Comparison of ENCODE assay signal across 8 mouse cellular contexts in the genomic region with DNA sequence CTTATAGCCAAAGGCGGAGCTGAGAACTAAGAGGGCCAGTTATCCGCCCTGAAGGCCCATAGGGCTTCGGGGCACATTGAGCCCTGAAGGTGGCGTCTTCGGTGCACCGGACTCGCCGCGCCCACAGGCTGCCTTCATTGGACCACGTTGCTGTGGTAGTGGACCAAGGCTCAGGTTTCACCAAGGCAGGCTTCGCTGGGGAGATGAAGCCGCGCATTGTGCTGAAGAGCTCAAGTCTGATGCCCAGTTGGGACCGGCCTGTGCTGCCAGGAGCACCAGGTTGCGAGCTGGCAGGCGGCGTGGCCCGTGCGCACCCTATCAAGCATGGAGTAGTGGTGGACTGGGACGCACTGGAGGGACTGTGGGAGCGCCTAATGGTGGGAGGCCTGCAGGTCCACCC. TPM values are rescaled to one million over a fixed set of nuclear protein-coding genes. Genes with fewer than 3 reads are reported as not detected.
DNase-seq lines count a peak whose midpoint lies in the region; ATAC-seq lines count a peak whose summit lies in the region.

No protein-coding gene starts in this region.

- H3K27ac ChIP-seq in neural tube, embryonic 11.5 days (ENCODE audit: low read depth, low read length), result no peak overlapping the region
- H3K27ac ChIP-seq in liver, embryonic 12.5 days, result no peak overlapping the region

- peaks cover 13% of the 10 kb centered on the region; the same call in 1 of the 2 replicates for H3K27me3 ChIP-seq in neural tube, embryonic 11.5 days (ENCODE audit: control insufficient read depth, insufficient read depth, low read length)
- H3K27me3 ChIP-seq in liver, embryonic 12.5 days (replicated peaks), result peaks cover 48% of the 10 kb centered on the region

- no peak for ATAC-seq in neural tube, embryonic 11.5 days (ENCODE audit: insufficient read depth, low FRiP score, low TSS enrichment)
- ATAC-seq in liver, embryonic 12.5 days, result no peak

- no peak overlapping the region for H3K4me3 ChIP-seq in neural tube, embryonic 11.5 days (ENCODE audit: low read depth, low read length)
- H3K4me3 ChIP-seq in liver, embryonic 12.5 days, result peak overlapping the region; percentile 25

- peak overlapping the region; percentile 14; the same call in 1 of the 2 replicates for H3K4me2 ChIP-seq in neural tube, embryonic 11.5 days (ENCODE audit: low read depth)
- peak overlapping the region; percentile 62 for H3K4me2 ChIP-seq in liver, embryonic 12.5 days

- H3K4me1 ChIP-seq in neural tube, embryonic 11.5 days (ENCODE audit: control insufficient read depth, insufficient read depth, low read length), result peaks cover 9% of the 10 kb centered on the region
- H3K4me1 ChIP-seq in liver, embryonic 12.5 days, result peaks cover 30% of the 10 kb centered on the region

- no peak overlapping the region for H3K9ac ChIP-seq in neural tube, embryonic 11.5 days (ENCODE audit: low read length)
- 0 out of 2 replicates have a peak overlapping the region, but pooled peaks have one; percentile 13 for H3K9ac ChIP-seq in liver, embryonic 12.5 days

- DNase-seq in cerebellum, adult 11-12 months, result peak; percentile 63
- DNase-seq in cerebellum, adult 9-11 months, result no peak
- DNase-seq in neural tube, embryonic 11.5 days (ENCODE audit: low spot score), result no peak
- DNase-seq in neural tube, embryonic 10.5 days (ENCODE audit: extremely low spot score, low spot score), result no peak
- DNase-seq in B cell, adult 2 months, result no peak
- no peak for DNase-seq in left cerebral cortex, adult 9 months (ENCODE audit: low spot score in 2 of 2)
- no peak for DNase-seq in right cerebral cortex, postnatal 36 days (ENCODE audit: low spot score in 2 of 2)

- no peaks in the 10 kb centered on the region for H3K36me3 ChIP-seq in neural tube, embryonic 11.5 days (ENCODE audit: control insufficient read depth, insufficient read depth, low read length)
- no peaks in the 10 kb centered on the region for H3K36me3 ChIP-seq in liver, embryonic 12.5 days

- WGBS in neural tube, embryonic 11.5 days, result 21% methylated on average over 21 of the region's 21 CpGs
- WGBS in liver, embryonic 12.5 days (ENCODE audit: insufficient replicate concordance), result 21% methylated on average over 21 of the region's 21 CpGs

- no peaks in the 10 kb centered on the region for H3K9me3 ChIP-seq in neural tube, embryonic 11.5 days (ENCODE audit: control insufficient read depth, low read length)
- no peaks in the 10 kb centered on the region for H3K9me3 ChIP-seq in liver, embryonic 12.5 days (replicated peaks)

RNA-seq across cellular contexts. Expression of gene Actl10, which starts 0.4 kb away (rescaled TPM):
- 0.20 and 0.42 TPM in 2 replicates for polyA plus RNA-seq in neural tube, embryonic 11.5 days (2014; fragmentation: Nextera tagmentation; extraction: Ambion mirVana)
- polyA plus RNA-seq in liver, embryonic 12.5 days (2016; fragmentation: Nextera tagmentation; extraction: Ambion mirVana), result 0.29 TPM in 1 of 2 replicates, not detected in the other

RNA-seq across cellular contexts. Expression of gene 1700003F12Rik, which starts 5.0 kb away (rescaled TPM):
- polyA plus RNA-seq in neural tube, embryonic 11.5 days (2014; fragmentation: Nextera tagmentation; extraction: Ambion mirVana), result 1.5 and 2.6 TPM in 2 replicates
- 1.5 and 1.6 TPM in 2 replicates for polyA plus RNA-seq in liver, embryonic 12.5 days (2016; fragmentation: Nextera tagmentation; extraction: Ambion mirVana)

RNA-seq across cellular contexts. Expression of gene Necab3, which starts 6.8 kb away (rescaled TPM):
- polyA plus RNA-seq in neural tube, embryonic 11.5 days (2014; fragmentation: Nextera tagmentation; extraction: Ambion mirVana), result 9.2 and 10.4 TPM in 2 replicates
- 1.0 and 1.3 TPM in 2 replicates for polyA plus RNA-seq in liver, embryonic 12.5 days (2016; fragmentation: Nextera tagmentation; extraction: Ambion mirVana)

RNA-seq across cellular contexts. Expression of gene E2f1, which starts 17.8 kb away (rescaled TPM):
- 13.1 and 13.9 TPM in 2 replicates for polyA plus RNA-seq in neural tube, embryonic 11.5 days (2014; fragmentation: Nextera tagmentation; extraction: Ambion mirVana)
- 27.0 and 27.4 TPM in 2 replicates for polyA plus RNA-seq in liver, embryonic 12.5 days (2016; fragmentation: Nextera tagmentation; extraction: Ambion mirVana)

RNA-seq across cellular contexts. Expression of gene Pxmp4, which starts 51.6 kb away (rescaled TPM):
- 14.5 and 15.1 TPM in 2 replicates for polyA plus RNA-seq in neural tube, embryonic 11.5 days (2014; fragmentation: Nextera tagmentation; extraction: Ambion mirVana)
- 24.5 and 26.1 TPM in 2 replicates for polyA plus RNA-seq in liver, embryonic 12.5 days (2016; fragmentation: Nextera tagmentation; extraction: Ambion mirVana)
